Mouse (Mus musculus): ENCODE measurements at regions not wholly inside any gene's neighbourhood (a gene's known extent, or its start where the extent isn't known, plus 50 kb on each side); places are given as distances from the start of the nearest gene placed in this dataset.

DNA sequence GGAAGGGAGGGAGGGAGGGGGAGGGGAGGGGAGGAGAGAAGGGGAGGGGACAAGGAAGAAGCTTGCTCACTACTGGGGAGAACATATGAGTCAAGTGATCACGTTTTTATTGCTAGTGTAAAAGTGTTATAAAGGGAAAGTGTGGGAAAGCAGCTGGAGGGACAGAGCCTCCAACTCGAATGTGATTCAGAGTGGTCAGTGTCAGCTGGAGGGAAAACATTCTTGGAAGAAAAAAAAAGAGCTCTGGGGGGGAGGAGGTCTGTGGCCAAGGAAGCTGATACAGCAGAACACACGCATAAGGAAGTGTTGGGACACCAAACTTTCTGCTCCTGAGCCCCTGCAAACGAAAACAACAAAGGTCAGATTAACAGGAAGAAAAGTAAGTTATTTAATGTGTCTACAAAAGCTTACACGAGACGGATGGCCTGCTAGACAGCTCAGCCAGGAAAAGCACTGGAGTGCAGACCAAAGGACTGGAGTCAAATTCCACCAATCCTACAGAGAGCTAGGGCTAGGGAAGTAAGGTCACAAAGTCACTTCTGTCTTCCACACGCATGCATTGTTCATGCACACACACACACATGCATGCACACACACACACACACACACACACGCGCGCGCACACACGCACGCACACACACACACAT lies 85.1 kb upstream of the Epcam start:
- H3K27ac ChIP-seq (ENCODE audit: control insufficient read depth, insufficient read depth, low read depth, low read length, poor library complexity): no peak overlapping the region
- TF ChIP-seq CTCF (IDR thresholded peaks at IDR 0.05; ENCODE audit: control insufficient read depth, insufficient read depth, low read length) (0 out of 2 replicates have a peak, but pooled peaks have one; percentile 2), POLR2A (IDR thresholded peaks at IDR 0.05; ENCODE audit: borderline replicate concordance, control insufficient read depth, low read depth, low read length) (no peak)
- 55% methylated on average over 13 of the region's 13 CpGs for WGBS
- H3K4me3 ChIP-seq (replicated peaks; ENCODE audit: control insufficient read depth, low read depth, low read length): no peak overlapping the region
- H3K4me1 ChIP-seq (ENCODE audit: control insufficient read depth, insufficient read depth, low read length): peaks cover 4% of the 10 kb centered on the region; the same call in 1 of the 2 replicates

DNA sequence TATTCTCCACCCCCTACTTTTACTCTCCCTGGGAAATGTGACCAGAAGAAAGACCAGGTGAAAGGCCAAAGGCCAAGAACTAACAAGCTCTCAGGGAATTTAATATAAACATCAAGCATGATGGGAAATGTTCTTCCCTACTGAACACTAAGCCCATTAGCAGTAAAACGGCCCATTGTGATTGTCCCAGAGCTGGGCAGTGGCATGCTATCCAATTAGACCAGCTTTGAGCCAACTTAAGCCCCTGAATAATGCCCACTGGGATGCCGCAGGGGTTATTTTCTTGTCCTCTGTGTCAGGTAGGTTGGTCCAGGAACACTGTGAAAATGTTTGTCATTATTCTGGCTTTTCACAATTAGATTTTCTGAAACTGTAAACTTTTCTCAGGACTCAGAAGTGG lies 81.2 kb upstream of the Epcam start:
- Histone ChIP-seq H3K4me1 (ENCODE audit: control insufficient read depth, insufficient read depth, low read length) (peaks cover 4% of the 10 kb centered on the region; the same call in 1 of the 2 replicates), H3K4me3 (replicated peaks; ENCODE audit: control insufficient read depth, low read depth, low read length) (no peak overlapping the region), H3K27ac (ENCODE audit: control insufficient read depth, insufficient read depth, low read depth, low read length, poor library complexity) (no peak overlapping the region)
- TF ChIP-seq POLR2A (IDR thresholded peaks at IDR 0.05; ENCODE audit: borderline replicate concordance, control insufficient read depth, low read depth, low read length): no peak
- WGBS: 82% methylated on average over 2 of the region's 2 CpGs

DNA sequence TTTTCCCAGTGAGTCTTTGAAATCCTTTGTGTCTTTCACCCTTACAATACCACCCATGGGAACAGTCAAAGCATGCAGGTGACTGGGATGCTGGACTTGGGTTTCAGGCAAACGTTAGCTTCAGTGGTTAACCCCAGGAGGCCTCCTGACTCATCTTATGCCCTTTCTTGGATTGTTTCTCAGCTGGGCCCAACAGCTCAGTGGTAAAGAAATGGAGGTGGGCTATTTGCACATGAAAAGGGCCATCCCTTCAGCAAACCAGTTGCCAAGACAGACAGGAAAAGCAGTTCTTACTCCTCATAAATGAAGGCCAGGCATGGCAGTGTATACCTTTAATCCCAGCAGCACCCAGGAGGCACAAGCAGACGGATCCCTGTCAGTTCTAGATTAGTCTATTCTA lies 77.4 kb upstream of the Epcam start:
- H3K4me3 ChIP-seq (replicated peaks; ENCODE audit: control insufficient read depth, low read depth, low read length): no peak overlapping the region
- no peaks in the 10 kb centered on the region for H3K4me1 ChIP-seq (ENCODE audit: control insufficient read depth, insufficient read depth, low read length)
- TF ChIP-seq POLR2A (IDR thresholded peaks at IDR 0.05; ENCODE audit: borderline replicate concordance, control insufficient read depth, low read depth, low read length) (no peak), CTCF (IDR thresholded peaks at IDR 0.05; ENCODE audit: control insufficient read depth, insufficient read depth, low read length) (no peak)
- H3K27ac ChIP-seq (ENCODE audit: control insufficient read depth, insufficient read depth, low read depth, low read length, poor library complexity): no peak overlapping the region
- 67% methylated on average over 2 of the region's 2 CpGs for WGBS

DNA sequence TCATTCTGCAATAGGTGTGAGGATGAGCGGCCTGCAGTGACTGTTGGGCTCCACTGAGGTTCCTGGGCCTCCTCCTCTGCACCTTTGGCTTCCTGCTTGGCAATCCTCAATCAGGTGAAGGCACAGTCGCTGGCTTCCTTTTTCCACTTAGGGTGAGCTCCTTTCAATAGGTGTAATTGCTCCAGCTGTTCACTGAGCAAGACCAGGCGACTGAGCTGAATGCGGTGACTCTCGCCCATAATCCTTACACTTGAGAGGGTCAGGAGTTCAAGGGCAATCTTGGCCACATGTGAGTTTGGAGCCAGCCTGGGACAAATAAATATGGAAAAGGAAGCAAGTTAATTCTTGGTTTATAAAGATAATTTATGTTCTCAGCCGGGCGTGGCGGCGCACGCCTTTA lies 76.1 kb upstream of the Epcam start:
- no peaks in the 10 kb centered on the region for H3K4me1 ChIP-seq (ENCODE audit: control insufficient read depth, insufficient read depth, low read length)
- TF ChIP-seq POLR2A (IDR thresholded peaks at IDR 0.05; ENCODE audit: borderline replicate concordance, control insufficient read depth, low read depth, low read length) (no peak), CTCF (IDR thresholded peaks at IDR 0.05; ENCODE audit: control insufficient read depth, insufficient read depth, low read length) (no peak)
- H3K4me3 ChIP-seq (replicated peaks; ENCODE audit: control insufficient read depth, low read depth, low read length): no peak overlapping the region
- no peak overlapping the region for H3K27ac ChIP-seq (ENCODE audit: control insufficient read depth, insufficient read depth, low read depth, low read length, poor library complexity)
- WGBS: 86% methylated on average over 10 of the region's 10 CpGs

DNA sequence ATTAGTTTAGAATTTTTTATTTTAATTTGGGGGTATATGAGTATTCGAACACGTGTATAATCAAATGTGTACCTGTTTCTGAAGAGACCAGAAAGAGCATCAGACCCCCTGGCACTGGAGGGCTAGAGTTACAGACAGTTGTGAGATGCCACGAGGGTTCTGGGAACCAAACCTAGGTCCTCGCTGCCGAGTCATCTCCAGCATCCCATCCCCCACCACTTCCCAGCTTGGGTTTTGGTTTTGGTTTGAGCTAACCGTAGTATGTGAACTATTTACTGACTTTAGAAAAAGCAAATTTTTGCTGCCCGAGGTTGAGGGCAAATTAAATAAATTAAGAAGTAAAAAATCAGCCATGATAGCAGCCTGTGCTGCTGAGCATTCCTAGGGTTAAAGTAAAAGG lies 74.9 kb upstream of the Epcam start:
- 37% methylated on average over 7 of the region's 7 CpGs for WGBS
- TF ChIP-seq POLR2A (IDR thresholded peaks at IDR 0.05; ENCODE audit: borderline replicate concordance, control insufficient read depth, low read depth, low read length) (no peak), CTCF (IDR thresholded peaks at IDR 0.05; ENCODE audit: control insufficient read depth, insufficient read depth, low read length) (no peak)
- Histone ChIP-seq H3K4me3 (replicated peaks; ENCODE audit: control insufficient read depth, low read depth, low read length) (no peak overlapping the region), H3K4me1 (ENCODE audit: control insufficient read depth, insufficient read depth, low read length) (no peaks in the 10 kb centered on the region), H3K27ac (ENCODE audit: control insufficient read depth, insufficient read depth, low read depth, low read length, poor library complexity) (no peak overlapping the region)

DNA sequence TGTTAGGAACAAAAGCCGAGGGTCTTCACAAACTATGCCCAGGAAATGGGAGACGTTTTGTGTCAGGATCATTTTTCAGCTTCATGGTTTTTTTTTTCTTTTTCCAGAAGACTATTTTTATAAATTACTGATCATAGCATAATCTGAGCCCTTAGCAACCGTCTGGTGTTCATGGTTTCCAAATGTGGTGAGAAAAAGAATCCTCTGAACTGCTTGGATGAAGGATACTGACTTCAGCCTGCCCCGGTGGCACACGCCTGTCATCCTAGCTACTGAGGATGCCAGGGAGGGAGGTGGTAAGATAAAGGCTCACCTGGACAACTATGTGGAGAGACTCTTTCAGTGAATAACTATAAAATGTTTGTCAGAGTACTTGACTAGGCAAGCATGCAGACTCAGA lies 72.4 kb upstream of the Epcam start:
- H3K4me3 ChIP-seq (replicated peaks; ENCODE audit: control insufficient read depth, low read depth, low read length): no peak overlapping the region
- WGBS: 73% methylated on average over 5 of the region's 5 CpGs
- TF ChIP-seq CTCF (IDR thresholded peaks at IDR 0.05; ENCODE audit: control insufficient read depth, insufficient read depth, low read length) (no peak), POLR2A (IDR thresholded peaks at IDR 0.05; ENCODE audit: borderline replicate concordance, control insufficient read depth, low read depth, low read length) (no peak)
- no peaks in the 10 kb centered on the region; the same call in 1 of the 2 replicates for H3K4me1 ChIP-seq (ENCODE audit: control insufficient read depth, insufficient read depth, low read length)
- H3K27ac ChIP-seq (ENCODE audit: control insufficient read depth, insufficient read depth, low read depth, low read length, poor library complexity): no peak overlapping the region

DNA sequence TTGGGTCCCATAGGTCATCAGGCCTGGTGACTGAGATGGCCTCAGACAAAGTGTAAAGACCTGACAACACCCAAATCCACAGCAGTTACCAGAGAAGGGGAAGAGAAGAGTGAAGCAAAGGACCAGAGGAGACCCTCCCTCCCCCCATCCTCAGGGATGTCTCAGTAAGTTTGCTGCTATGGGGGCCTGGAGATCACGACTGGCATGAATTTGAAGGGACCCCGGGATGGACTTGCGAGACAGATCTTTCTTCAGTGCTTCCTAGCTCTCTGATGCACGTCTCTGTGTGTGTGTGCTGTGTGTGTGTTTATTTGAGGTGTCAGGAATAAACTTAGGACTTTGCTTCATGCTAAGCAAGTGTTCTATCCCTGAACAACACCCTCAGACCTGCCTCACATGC lies 70.1 kb upstream of the Epcam start:
- 72% methylated on average over 4 of the region's 4 CpGs for WGBS
- no peak overlapping the region for H3K27ac ChIP-seq (ENCODE audit: control insufficient read depth, insufficient read depth, low read depth, low read length, poor library complexity)
- H3K4me3 ChIP-seq (replicated peaks; ENCODE audit: control insufficient read depth, low read depth, low read length): no peak overlapping the region
- H3K4me1 ChIP-seq (ENCODE audit: control insufficient read depth, insufficient read depth, low read length): no peaks in the 10 kb centered on the region; the same call in 1 of the 2 replicates
- no peak for TF ChIP-seq POLR2A (IDR thresholded peaks at IDR 0.05; ENCODE audit: borderline replicate concordance, control insufficient read depth, low read depth, low read length)
- no peak for TF ChIP-seq CTCF (IDR thresholded peaks at IDR 0.05; ENCODE audit: control insufficient read depth, insufficient read depth, low read length)

DNA sequence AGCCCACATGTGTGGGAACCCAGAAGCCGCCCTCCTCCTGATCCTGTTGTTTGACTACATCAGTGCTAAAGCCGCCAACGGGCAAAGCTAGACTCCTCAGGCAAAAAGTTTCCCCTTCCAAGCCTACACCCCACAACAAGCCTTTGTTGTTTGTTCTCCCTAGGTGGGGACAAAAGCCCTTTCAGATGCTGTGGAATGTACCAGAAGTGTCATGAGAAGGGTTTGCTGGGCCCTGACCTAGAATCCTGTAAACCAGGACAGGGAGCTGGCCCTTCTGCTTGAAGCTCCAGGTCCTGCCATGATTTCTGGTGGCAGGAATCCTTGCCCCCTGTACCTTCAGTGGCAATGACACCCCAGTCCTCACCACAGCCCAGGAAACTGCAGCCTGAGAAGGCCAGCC lies 69.5 kb upstream of the Epcam start:
- H3K4me1 ChIP-seq (ENCODE audit: control insufficient read depth, insufficient read depth, low read length): no peaks in the 10 kb centered on the region; the same call in 1 of the 2 replicates
- 87% methylated on average over 3 of the region's 3 CpGs for WGBS
- H3K27ac ChIP-seq (ENCODE audit: control insufficient read depth, insufficient read depth, low read depth, low read length, poor library complexity): no peak overlapping the region
- TF ChIP-seq CTCF (IDR thresholded peaks at IDR 0.05; ENCODE audit: control insufficient read depth, insufficient read depth, low read length) (no peak), POLR2A (IDR thresholded peaks at IDR 0.05; ENCODE audit: borderline replicate concordance, control insufficient read depth, low read depth, low read length) (no peak)
- no peak overlapping the region for H3K4me3 ChIP-seq (replicated peaks; ENCODE audit: control insufficient read depth, low read depth, low read length)

DNA sequence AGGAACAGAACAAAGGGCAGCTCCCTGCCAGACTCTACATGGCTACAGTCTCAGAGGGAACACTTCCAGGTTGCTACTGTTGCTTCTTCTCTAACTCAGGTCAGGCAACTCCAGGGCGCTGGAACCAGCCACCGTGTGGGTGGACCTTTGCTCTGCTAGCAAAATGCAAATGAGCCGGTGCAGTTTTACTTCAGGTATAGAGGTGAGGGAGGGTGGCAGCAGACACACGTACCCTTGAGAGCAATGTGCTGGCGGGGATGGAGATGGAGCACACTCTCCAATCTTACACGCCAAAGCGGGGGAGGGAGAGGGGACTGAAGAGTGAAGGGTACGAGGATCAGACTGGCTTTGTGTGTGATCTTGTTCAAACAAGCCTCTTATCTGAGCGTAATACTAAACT lies 68.8 kb upstream of the Epcam start:
- WGBS: 75% methylated on average over 9 of the region's 9 CpGs
- TF ChIP-seq POLR2A (IDR thresholded peaks at IDR 0.05; ENCODE audit: borderline replicate concordance, control insufficient read depth, low read depth, low read length): no peak
- TF ChIP-seq CTCF (IDR thresholded peaks at IDR 0.05; ENCODE audit: control insufficient read depth, insufficient read depth, low read length): no peak
- H3K4me3 ChIP-seq (replicated peaks; ENCODE audit: control insufficient read depth, low read depth, low read length): no peak overlapping the region

More for the DNA sequence above, 68.8 kb upstream of the Epcam start:
- Histone ChIP-seq H3K27ac (ENCODE audit: control insufficient read depth, insufficient read depth, low read depth, low read length, poor library complexity) (no peak overlapping the region), H3K4me1 (ENCODE audit: control insufficient read depth, insufficient read depth, low read length) (no peaks in the 10 kb centered on the region; the same call in 1 of the 2 replicates)
